Mouse (Mus musculus) right cerebral cortex, postnatal 36 days (tissue): ENCODE results near the gene Fam207a.

Experiments used
- DNase-seq, 2 experiments: peaks; one replicate each; pipeline ENCODE4 v3.0.0; 2022; ENCODE audit warnings: low spot score in 2 of 2, mixed read lengths in 1 of 2

Fam207a gene

GRCm38 (mm10) chr10:77502967-77503922, 12.3 kb downstream of the Fam207a start:
- no peak for DNase-seq

- no peak for DNase-seq
Measured at GRCm38 (mm10) chr10:77500636-77501035, 14.9 kb downstream of the Fam207a start.

GRCm38 (mm10) chr10:77498254-77498653, 17.3 kb downstream of the Fam207a start:
- no peak for DNase-seq

- no peak for DNase-seq
Measured at GRCm38 (mm10) chr10:77497185-77497584, 18.4 kb downstream of the Fam207a start.

- DNase-seq, result no peak
Measured at GRCm38 (mm10) chr10:77492885-77493284, 22.7 kb downstream of the Fam207a start.

- no peak for DNase-seq
Measured at GRCm38 (mm10) chr10:77491585-77491984, 24.0 kb downstream of the Fam207a start.

- DNase-seq, result no peak
Measured at GRCm38 (mm10) chr10:77488168-77488567, 27.4 kb downstream of the Fam207a start.

GRCm38 (mm10) chr10:77485786-77486185, 29.8 kb downstream of the Fam207a start:
- DNase-seq, result no peak

- DNase-seq, result no peak
Measured at GRCm38 (mm10) chr10:77484205-77484935, 31.2 kb downstream of the Fam207a start.

GRCm38 (mm10) chr10:77481814-77482213, 33.8 kb downstream of the Fam207a start:
- no peak for DNase-seq

GRCm38 (mm10) chr10:77479972-77480371, 35.6 kb downstream of the Fam207a start:
- DNase-seq, result no peak

GRCm38 (mm10) chr10:77476907-77477306, 38.7 kb downstream of the Fam207a start:
- no peak for DNase-seq

- peak in 1 of 2 experiments; percentile 24 for DNase-seq
Measured at GRCm38 (mm10) chr10:77472188-77472587, 43.4 kb downstream of the Fam207a start.

- no peak for DNase-seq
Measured at GRCm38 (mm10) chr10:77471512-77471911, 44.1 kb downstream of the Fam207a start.

- DNase-seq, result no peak
Measured at GRCm38 (mm10) chr10:77470763-77471162, 44.8 kb downstream of the Fam207a start.

- DNase-seq, result no peak
Measured at GRCm38 (mm10) chr10:77468675-77469074, 46.9 kb downstream of the Fam207a start.

- peak in 1 of 2 experiments; percentile 19 for DNase-seq
Measured at GRCm38 (mm10) chr10:77467407-77467806, 48.2 kb downstream of the Fam207a start.

GRCm38 (mm10) chr10:77465902-77466301, 49.7 kb downstream of the Fam207a start:
- no peak for DNase-seq

- no peak for DNase-seq
Measured at GRCm38 (mm10) chr10:77464181-77464936, 51.2 kb downstream of the Fam207a start.

- DNase-seq, result no peak
Measured at GRCm38 (mm10) chr10:77461161-77461560, 54.4 kb downstream of the Fam207a start.

GRCm38 (mm10) chr10:77457701-77458100, 57.9 kb downstream of the Fam207a start:
- DNase-seq, result no peak

GRCm38 (mm10) chr10:77456507-77456906, 59.1 kb downstream of the Fam207a start:
- no peak for DNase-seq
